Mouse (Mus musculus) T-cell, adult 2 months (primary cell): ENCODE measurements at regions not wholly inside any gene's neighbourhood (a gene's known extent, or its start where the extent isn't known, plus 50 kb on each side); places are given as distances from the start of the nearest gene placed in this dataset.

Source experiments
- DNase-seq: peaks from one replicate; pipeline ENCODE4 v3.0.0; 2022; ENCODE audit warnings: low spot score

DNA sequence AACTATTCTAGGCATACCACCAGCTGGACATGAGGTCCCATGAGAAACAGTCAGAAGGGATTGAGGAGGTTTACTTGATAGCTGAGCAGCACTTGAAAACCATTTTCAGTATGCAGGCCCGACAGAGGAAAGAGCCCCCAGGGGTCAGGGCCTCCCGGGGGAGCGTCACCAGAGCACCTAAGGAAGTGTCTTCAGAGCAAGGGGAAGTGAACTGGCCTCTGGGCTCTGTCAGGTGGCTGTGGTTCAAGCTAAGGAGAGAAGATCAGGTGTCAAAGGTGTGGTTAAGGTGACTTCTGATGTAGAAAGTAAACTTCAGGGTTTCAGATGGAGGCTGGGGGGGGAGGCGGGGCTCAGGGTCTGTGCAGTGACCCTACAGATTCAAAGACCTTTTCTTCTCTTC is 57.3 kb downstream of the Bhlhe40 start:
- DNase-seq = peak; percentile 43

GRCm38 (mm10) chr6:108718887-108719286 is 58.5 kb downstream of the Bhlhe40 start:
- DNase-seq = no peak

DNA sequence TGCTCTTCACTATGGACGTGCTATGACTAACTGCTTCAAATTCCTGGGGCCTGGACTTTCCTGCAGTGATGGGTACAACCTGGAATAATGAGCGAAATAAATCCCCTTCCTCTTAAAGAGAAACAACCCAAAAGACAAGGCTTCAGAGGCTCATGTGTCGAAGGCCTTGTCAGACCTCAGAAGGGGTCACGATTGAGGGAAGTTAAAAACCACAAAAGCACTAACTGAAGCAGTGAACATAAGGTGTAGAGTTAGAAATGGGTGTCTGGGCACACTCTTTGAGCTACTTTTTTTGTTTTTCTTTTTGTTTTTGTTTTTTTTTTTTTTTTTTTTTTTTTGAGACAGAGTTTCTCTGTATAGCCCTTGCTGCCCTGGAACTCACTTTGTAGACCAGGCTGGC is 59.5 kb downstream of the Bhlhe40 start:
- no peak for DNase-seq

DNA sequence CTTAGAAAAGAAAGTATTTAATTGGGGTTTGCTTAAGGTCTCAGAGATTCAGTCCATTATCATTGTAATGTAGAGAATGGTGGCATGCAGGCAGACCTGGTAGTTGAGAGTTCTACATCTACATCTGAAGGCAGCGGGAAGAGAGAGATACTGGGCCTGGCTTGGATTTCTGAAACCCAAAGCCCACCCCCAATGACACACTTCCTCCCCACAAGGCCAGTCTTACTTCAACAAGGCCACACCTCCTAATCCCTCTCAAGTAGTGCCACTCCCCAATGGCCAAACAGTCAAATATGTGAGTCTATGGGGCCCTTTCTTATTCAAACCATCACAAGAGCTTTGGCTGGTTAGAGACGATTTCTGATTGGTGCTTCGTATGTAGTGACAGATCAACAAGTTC is 60.5 kb downstream of the Bhlhe40 start:
- DNase-seq = no peak

DNA sequence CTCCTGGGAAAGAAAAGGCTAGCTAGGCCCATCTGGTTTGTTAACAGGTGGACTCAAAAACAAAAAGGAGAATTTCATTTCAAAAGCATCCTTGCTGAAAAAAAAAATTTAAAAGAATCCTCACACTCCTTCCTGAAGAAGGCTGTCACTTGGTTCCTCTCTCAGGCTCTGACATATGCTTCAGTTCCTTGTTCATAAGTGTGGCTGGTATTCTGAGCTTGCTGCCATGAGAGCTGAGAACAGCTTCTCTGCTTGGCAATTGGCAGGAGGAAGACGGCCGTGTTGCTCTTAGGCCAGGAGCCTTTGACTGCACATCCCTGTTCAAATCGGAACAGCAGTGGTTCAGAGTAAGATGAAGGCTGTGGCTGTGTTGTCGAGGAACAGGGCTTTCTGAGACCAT is 61.1 kb downstream of the Bhlhe40 start:
- no peak for DNase-seq

DNA sequence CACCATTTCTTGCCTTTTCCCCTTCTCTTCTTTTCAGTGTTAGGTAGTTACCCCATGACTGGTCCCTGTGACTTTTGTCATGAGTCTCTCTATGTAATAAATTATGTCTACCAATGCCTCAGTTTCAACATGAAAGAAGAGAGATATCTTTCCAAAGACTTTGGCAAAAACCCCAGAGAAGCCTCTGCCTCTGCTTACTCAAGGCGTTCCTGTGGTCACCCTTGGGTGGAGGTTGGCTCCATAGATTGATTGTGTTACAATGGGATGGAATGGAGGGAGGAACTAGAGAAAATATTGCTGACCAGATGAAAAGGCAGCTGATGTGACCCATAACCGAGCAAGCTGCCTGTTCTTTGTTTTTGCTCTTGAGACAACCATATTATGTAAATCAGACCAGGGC is 59.7 kb upstream of the Arl8b start:
- DNase-seq = no peak

DNA sequence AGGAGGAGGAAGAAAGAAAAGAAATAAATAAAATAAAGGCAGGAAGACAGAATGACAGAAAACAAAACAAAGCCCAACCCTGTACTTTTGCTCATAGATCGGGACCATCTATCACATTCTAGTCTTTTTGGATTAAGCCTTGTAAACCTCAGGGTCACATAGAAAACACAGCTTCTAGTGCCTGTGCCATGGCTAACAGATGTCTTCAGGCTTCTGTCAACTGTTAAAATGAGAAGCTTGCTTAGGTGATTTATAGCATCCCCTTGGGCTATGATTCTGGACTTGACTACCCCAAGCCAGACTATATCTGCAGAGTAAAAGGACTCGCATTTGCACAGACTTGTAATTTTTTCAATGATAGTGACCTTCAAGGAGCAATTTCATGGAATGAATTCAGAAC is 59.1 kb upstream of the Arl8b start:
- no peak for DNase-seq

GRCm38 (mm10) chr6:108731107-108731630 is 51.7 kb upstream of the Arl8b start:
- no peak for DNase-seq
